Mouse (Mus musculus) heart, embryonic 11.5 days (tissue): ENCODE measurements at regions not wholly inside any gene's neighbourhood (a gene's known extent, or its start where the extent isn't known, plus 50 kb on each side); places are given as distances from the start of the nearest gene placed in this dataset.

ENCODE experiments used
- ATAC-seq: fragments of 200-750 bp; cut with Nextera tagmentation; replicated peaks from 2 replicates; pipeline ENCODE4 v1.8.0; 2017; ENCODE audit warnings: moderate library complexity; ENCODE audit not compliant: insufficient number of reproducible peaks, low FRiP score, low TSS enrichment
- H3K27ac ChIP-seq: fragments of 300-500 bp; sonication (generic); 2 replicates; pipeline ENCODE4 v1.5.1; 2014; ENCODE audit warnings: mild to moderate bottlenecking, low read depth, low read length
- H3K27me3 ChIP-seq: fragments of 300-500 bp; sonication (generic); 2 replicates; pipeline ENCODE4 v1.6.1; 2014; ENCODE audit warnings: mild to moderate bottlenecking, low read length, mixed read lengths; ENCODE audit not compliant: control insufficient read depth, insufficient read depth
- H3K36me3 ChIP-seq: fragments of 300-500 bp; sonication (generic); 2 replicates; pipeline ENCODE4 v1.6.1; 2014; ENCODE audit warnings: mild to moderate bottlenecking, low read length, moderate library complexity, mixed read lengths; ENCODE audit not compliant: control insufficient read depth, insufficient read depth
- H3K4me1 ChIP-seq: fragments of 300-500 bp; sonication (generic); 2 replicates; pipeline ENCODE4 v1.6.1; 2014; ENCODE audit warnings: low read length; ENCODE audit not compliant: control insufficient read depth, insufficient read depth
- H3K4me2 ChIP-seq: fragments of 300-500 bp; sonication (generic); 2 replicates; pipeline ENCODE4 v1.6.1; 2014; ENCODE audit warnings: mild to moderate bottlenecking, moderate library complexity
- H3K4me3 ChIP-seq: fragments of 300-500 bp; sonication (generic); 2 replicates; pipeline ENCODE4 v1.5.1; 2014; ENCODE audit warnings: low read depth, low read length
- H3K9ac ChIP-seq: fragments of 300-500 bp; sonication (generic); 2 replicates; pipeline ENCODE4 v1.6.1; 2014; ENCODE audit warnings: mild to moderate bottlenecking, low read depth, low read length, moderate library complexity
- H3K9me3 ChIP-seq: fragments of 300-500 bp; sonication (generic); replicated peaks from 2 replicates; pipeline ENCODE4 v1.6.1; 2016; ENCODE audit warnings: low read length; ENCODE audit not compliant: control insufficient read depth
- WGBS: fragments of 180-500 bp; shearing (Covaris S2); extraction: QIAGEN DNeasy Blood & Tissue Kit; methylation state at CpG from one replicate; pipeline ENCODE4 v1.1.7; 2014; ENCODE audit not compliant: insufficient replicate concordance; 5-methylcytosine and 5-hydroxymethylcytosine counted together

DNA sequence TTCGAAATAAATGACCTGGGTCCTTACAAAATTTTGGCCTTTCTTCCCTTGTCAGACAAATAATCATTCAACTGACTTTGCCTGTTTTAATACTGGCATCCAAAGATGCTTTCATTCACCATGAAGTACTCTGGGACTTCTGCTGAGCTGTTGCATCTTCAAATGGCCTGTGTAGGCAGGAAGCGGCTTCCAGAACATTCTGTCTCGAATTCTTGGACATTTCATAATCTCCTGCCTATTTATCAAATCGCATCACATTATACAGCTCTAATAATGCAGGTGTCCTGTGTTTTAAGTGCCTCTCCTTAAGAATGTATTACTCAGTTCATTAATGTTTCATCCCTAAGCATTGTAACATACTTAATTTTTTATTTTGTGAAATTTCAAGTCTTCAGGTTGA, 420.1 kb upstream of the Pmfbp1 start:
- 82% methylated on average over 4 of the region's 4 CpGs for WGBS
- Histone ChIP-seq H3K4me2 (no peak overlapping the region), H3K4me3 (no peak overlapping the region), H3K27me3 (no peaks in the 10 kb centered on the region), H3K4me1 (no peaks in the 10 kb centered on the region), H3K9ac (no peak overlapping the region), H3K9me3 (no peaks in the 10 kb centered on the region), H3K27ac (no peak overlapping the region), H3K36me3 (no peaks in the 10 kb centered on the region)
- no peak for ATAC-seq

DNA sequence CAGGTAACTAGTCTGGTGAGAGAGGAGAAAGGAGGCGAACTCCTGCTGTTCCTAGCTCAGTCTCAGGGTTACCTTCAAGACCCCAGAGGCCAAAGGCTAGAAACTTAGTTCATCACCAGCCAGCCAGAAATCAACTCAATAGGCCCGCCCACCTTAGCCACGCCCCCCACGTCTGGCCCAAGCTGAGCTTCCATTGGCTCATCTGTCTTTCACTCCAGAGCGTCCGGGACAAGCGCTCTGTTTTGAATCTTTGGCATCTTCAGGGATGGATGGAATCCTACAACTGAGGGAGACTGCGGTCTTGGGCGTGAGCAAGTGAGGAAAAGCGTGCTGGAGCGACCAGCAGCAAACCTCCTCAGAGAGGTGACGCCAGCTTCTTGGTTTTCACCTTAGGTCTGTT, 418.8 kb upstream of the Pmfbp1 start:
- Histone ChIP-seq H3K4me3 (peak overlapping the region; percentile 36), H3K27me3 (no peaks in the 10 kb centered on the region), H3K9ac (no peak overlapping the region), H3K4me2 (peak overlapping the region; percentile 65), H3K27ac (no peak overlapping the region), H3K36me3 (no peaks in the 10 kb centered on the region), H3K9me3 (no peaks in the 10 kb centered on the region), H3K4me1 (no peaks in the 10 kb centered on the region)
- ATAC-seq = no peak
- 13% methylated on average over 12 of the region's 12 CpGs for WGBS

DNA sequence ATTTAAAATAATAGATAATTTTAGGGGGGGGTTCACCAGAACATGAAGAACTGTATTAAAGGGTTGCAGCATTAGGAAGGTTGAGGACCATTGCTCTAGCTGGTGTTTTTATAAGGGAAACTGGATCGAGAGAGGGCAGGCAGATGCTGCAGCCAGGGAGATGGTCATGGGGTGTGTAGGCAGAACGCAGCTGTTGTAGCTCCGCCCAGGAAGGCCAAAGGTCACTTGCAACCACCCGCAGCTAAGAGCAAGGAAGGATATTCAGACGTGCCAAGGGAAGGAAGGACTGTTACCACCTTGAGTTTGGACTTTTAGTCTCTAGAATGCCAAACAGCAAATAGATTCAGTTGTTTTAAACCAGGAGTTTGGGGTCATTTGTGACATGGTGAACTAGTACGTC, 414.6 kb upstream of the Pmfbp1 start:
- Histone ChIP-seq H3K4me2 (no peak overlapping the region), H3K9me3 (no peaks in the 10 kb centered on the region), H3K4me1 (no peaks in the 10 kb centered on the region), H3K27me3 (no peaks in the 10 kb centered on the region), H3K27ac (no peak overlapping the region), H3K36me3 (no peaks in the 10 kb centered on the region), H3K4me3 (no peak overlapping the region), H3K9ac (no peak overlapping the region)
- no peak for ATAC-seq
- WGBS = 54% methylated on average over 6 of the region's 6 CpGs

DNA sequence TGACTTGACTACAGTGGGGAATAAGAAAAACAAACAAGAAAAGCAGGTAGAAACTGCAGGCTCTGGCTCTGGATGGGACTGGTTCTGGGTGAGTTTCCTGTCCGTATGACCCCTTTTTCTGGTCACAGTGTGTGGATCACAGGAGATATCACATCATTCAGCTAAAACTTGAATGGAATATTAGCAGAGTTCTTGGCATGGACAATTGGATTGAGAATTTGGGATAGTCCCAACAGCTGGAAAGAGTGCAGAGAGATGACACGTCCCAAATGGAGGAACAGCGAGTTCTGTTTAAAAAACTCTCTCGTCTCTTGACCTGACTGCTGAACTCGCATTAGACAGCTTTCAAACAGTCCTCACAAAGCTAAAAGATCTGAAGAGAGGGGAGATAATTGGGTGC, 412.5 kb upstream of the Pmfbp1 start:
- H3K9me3 ChIP-seq = no peaks in the 10 kb centered on the region
- ATAC-seq = no peak
- WGBS = 80% methylated on average over 5 of the region's 5 CpGs
- no peaks in the 10 kb centered on the region for H3K36me3 ChIP-seq
- H3K27me3 ChIP-seq = no peaks in the 10 kb centered on the region
- H3K4me3 ChIP-seq = no peak overlapping the region
- no peak overlapping the region for H3K9ac ChIP-seq
- H3K4me2 ChIP-seq = no peak overlapping the region
- H3K4me1 ChIP-seq = no peaks in the 10 kb centered on the region
- H3K27ac ChIP-seq = no peak overlapping the region

DNA sequence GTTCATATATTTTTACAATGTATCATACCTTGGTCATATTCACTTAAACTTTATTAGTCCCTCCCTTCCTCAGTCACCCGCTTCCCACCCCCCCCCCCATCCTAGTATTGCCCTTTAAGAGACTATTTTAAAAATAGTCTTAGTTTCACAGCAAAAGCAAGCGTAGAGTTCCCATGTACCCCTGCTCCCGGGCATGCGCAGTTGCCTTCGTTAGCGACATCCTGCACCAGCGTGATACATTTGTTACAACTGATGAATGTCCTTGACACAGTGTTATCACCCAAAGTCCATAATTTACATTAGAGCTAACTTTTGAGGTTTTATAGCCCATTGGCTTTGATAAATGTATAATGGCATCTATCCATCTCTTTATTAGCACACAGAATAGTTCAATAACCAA, 408.7 kb upstream of the Pmfbp1 start:
- no peak overlapping the region for H3K4me2 ChIP-seq
- H3K27me3 ChIP-seq = no peaks in the 10 kb centered on the region
- H3K36me3 ChIP-seq = no peaks in the 10 kb centered on the region
- no peak overlapping the region for H3K4me3 ChIP-seq
- WGBS = 91% methylated on average over 7 of the region's 7 CpGs
- no peak overlapping the region for H3K9ac ChIP-seq
- no peaks in the 10 kb centered on the region for H3K4me1 ChIP-seq
- H3K9me3 ChIP-seq = no peaks in the 10 kb centered on the region
- no peak for ATAC-seq
- no peak overlapping the region for H3K27ac ChIP-seq

DNA sequence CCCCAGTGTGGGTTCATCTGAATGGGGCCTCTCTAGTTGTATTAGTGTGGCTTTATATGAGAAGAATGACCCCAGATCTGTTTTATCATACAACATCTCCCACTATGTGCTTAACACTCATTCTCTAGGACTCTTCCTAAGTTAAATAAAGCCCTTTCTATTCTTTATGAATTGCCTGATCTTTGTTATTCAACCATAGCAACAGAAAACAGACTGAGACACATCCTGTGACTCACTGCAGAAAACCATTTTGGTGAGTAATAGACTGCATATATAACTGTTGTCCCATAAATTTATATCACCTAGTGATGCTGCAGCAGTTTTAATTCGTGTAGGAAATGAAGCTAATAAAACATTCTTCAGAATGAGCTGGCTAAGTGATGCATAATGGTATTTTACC, 406.0 kb upstream of the Pmfbp1 start:
- Histone ChIP-seq H3K4me3 (no peak overlapping the region), H3K27ac (no peak overlapping the region), H3K9ac (no peak overlapping the region), H3K4me2 (no peak overlapping the region), H3K36me3 (no peaks in the 10 kb centered on the region), H3K9me3 (no peaks in the 10 kb centered on the region), H3K4me1 (no peaks in the 10 kb centered on the region), H3K27me3 (no peaks in the 10 kb centered on the region)
- ATAC-seq = no peak
- WGBS = 57% methylated on average over 1 of the region's 1 CpGs

DNA sequence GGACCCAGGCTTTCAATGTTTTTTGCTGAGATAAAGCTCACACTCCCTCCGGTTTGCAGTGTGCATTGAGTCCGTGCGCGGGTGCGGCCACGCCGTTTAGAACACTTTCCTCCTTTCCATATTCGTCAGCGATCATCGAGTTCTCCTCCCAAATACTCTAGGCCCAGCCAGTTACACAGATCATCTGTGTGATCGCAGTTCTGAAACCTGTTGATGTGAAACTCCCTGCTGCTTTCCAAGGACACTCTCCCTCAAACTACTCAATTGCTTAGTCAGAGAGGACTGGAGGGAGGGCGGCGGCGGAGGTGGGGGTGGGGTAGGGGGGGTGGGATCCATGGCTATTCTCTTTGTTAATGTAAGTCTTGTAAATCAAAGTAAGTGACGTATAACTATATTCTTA, 394.2 kb upstream of the Pmfbp1 start:
- Histone ChIP-seq H3K4me2 (no peak overlapping the region), H3K36me3 (no peaks in the 10 kb centered on the region), H3K4me1 (peaks cover 3% of the 10 kb centered on the region; the same call in 1 of the 2 replicates), H3K4me3 (no peak overlapping the region), H3K9me3 (no peaks in the 10 kb centered on the region), H3K27me3 (no peaks in the 10 kb centered on the region), H3K27ac (no peak overlapping the region), H3K9ac (no peak overlapping the region)
- WGBS = 85% methylated on average over 15 of the region's 15 CpGs
- no peak for ATAC-seq

DNA sequence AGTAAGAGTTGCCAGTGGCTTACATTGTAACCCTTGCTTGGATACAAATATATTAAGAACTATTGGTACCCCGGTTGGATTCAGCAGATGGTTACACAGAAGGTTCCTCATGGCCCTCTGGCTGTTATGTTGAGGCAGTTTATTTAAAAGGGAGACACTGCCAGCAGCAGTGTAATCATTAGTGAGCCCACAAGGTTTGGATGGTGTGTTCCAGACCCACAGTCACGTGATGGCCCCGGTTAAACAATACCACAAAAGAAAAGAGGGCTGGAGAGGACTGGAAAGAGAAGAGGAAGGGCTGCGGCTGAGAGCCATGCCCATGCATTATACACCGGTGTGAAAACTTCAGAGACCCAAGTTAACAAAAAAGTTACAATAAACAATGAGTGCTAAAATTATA, 392.4 kb upstream of the Pmfbp1 start:
- no peak overlapping the region for H3K27ac ChIP-seq
- H3K4me1 ChIP-seq = peaks cover 15% of the 10 kb centered on the region
- WGBS = 92% methylated on average over 5 of the region's 5 CpGs

DNA sequence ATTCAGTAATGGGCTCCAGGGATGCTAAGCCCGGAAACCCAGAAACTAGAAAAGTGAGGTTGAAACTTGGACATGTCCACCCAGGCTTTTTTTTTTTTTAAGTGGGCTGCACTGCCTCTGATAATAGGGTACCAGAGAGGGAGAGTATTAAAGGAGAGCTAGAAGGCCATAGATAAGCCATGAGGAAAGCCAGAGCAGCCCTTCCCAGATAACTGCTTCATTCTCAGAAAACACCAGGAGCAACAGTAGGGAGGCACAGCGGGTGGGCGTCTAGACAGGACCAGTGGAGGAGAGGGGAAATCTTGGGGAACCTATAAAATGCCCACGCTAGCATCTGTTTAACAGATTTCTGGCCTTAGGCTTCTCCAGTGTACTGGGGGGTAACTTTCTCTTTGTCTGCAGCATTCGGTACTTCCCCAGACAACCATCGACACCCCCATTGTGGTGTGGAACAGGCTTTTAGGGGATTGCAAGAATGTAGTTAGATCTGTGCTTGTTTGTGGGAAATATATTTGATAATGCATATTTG, 389.0 kb upstream of the Pmfbp1 start:
- no peak for ATAC-seq
- Histone ChIP-seq H3K4me3 (no peak overlapping the region), H3K27ac (peak overlapping the region; percentile 68), H3K9me3 (no peaks in the 10 kb centered on the region), H3K4me2 (peak overlapping the region; percentile 56), H3K27me3 (no peaks in the 10 kb centered on the region), H3K9ac (no peak overlapping the region), H3K4me1 (peaks cover 21% of the 10 kb centered on the region), H3K36me3 (no peaks in the 10 kb centered on the region)
- WGBS = 22% methylated on average over 6 of the region's 6 CpGs

More for the DNA sequence above, 392.4 kb upstream of the Pmfbp1 start:
- no peak overlapping the region for H3K9ac ChIP-seq
- no peak overlapping the region for H3K4me3 ChIP-seq
- H3K4me2 ChIP-seq = no peak overlapping the region
- no peaks in the 10 kb centered on the region for H3K36me3 ChIP-seq
- H3K9me3 ChIP-seq = no peaks in the 10 kb centered on the region
- no peaks in the 10 kb centered on the region for H3K27me3 ChIP-seq
- no peak for ATAC-seq
